Mouse (Mus musculus): Measurements from ENCODE around the gene Dync1i1.

DNA sequence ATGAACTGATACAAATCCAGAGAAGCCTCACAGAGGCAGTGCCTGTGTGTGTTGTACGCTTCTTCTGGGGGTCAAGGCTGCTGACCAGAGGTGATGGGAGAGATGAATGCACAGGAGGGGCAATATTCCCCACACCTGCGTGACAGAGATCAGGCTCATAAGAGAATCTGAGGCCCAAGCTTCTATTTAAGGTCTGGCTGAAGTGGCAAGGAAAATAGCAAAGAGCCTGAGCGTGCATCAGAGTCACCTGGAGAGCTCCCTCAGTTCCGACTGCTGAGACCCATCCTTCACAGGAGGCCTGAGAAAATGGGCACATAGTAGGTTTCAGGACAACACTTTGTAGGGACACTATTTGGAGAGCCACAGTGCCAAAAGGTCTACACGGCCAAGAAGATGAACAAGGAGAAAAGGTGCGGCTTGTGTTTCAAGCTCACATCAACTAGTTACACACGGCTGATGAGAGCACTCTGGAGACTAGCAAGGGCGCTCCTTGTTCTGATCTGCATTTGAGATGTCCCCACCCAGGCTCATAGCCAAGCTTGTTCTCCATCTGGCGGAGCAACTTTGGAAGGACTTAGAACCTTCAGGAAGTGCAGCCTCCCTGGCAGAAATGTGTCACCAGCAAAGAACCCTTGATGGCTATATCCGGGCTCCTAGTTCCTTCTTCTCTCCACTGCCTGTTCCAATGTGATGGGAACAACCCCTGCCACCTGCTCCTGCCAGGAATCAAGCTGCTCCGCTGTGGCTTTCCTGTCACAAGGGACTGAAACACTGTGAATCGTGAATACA lies 128.8 kb downstream of the Dync1i1 start:
- TF ChIP-seq GATA1 (IDR thresholded peaks at IDR 0.05; ENCODE audit: low read length) (no peak), TAL1 (IDR thresholded peaks at IDR 0.05; ENCODE audit: low read length) (no peak)
